Mouse (Mus musculus) cerebellum, adult 2 months (tissue): ENCODE measurements around the gene Itm2c. TPM values are rescaled to one million over a fixed set of nuclear protein-coding genes. Genes with fewer than 3 reads are reported as not detected.

ENCODE experiments used
- DNase-seq, 2 experiments: peaks; one replicate each; pipeline ENCODE4 v3.0.0; 2021
- H3K27ac ChIP-seq: fragments of 200-500 bp; 2 replicates; pipeline ENCODE4 v1.5.1; 2012; ENCODE audit warnings: low read length, control low read depth, inconsistent platforms; ENCODE audit not compliant: insufficient read depth
- H3K27me3 ChIP-seq: fragments of 200-500 bp; 2 replicates; pipeline ENCODE4 v1.6.1; 2012; ENCODE audit warnings: inconsistent platforms, mild to moderate bottlenecking, low read length, moderate library complexity; ENCODE audit not compliant: control insufficient read depth, insufficient read depth
- H3K4me1 ChIP-seq: fragments of 200-500 bp; 2 replicates; pipeline ENCODE4 v1.6.1; 2011; ENCODE audit warnings: low read length; ENCODE audit not compliant: control insufficient read depth, insufficient read depth
- H3K4me3 ChIP-seq: fragments of 200-500 bp; replicated peaks from 2 replicates; pipeline ENCODE3; 2011; ENCODE audit warnings: mild to moderate bottlenecking, low read depth, low read length, control low read depth; ENCODE audit not compliant: insufficient read depth
- CTCF ChIP-seq: fragments of 200-500 bp; IDR thresholded peaks from 2 replicates; pipeline ENCODE4 v1.5.1; 2011; ENCODE audit warnings: low read depth, mild to moderate bottlenecking, control low read depth, low read length, moderate library complexity, borderline replicate concordance; ENCODE audit not compliant: insufficient read depth
- POLR2A ChIP-seq: fragments of 200-500 bp; IDR thresholded peaks from 2 replicates; pipeline ENCODE4 v1.6.1; 2011; ENCODE audit warnings: low read length, control low read depth, borderline replicate concordance; ENCODE audit not compliant: insufficient read depth
- WGBS: fragments of 180-500 bp; shearing (Covaris S2); methylation state at CpG from one replicate; pipeline ENCODE4 v1.1.7; 2018; 5-methylcytosine and 5-hydroxymethylcytosine counted together
- polyA plus RNA-seq: library from polyadenylated mRNA; depleted of rRNA; stranded (reverse); fragments of >200 nt; gene quantifications from 2 replicates; pipeline ENCODE4 v1.2.3, GENCODE M21; 2012

Itm2c gene
- polyA plus RNA-seq, 1 experiment = 533 TPM

DNA sequence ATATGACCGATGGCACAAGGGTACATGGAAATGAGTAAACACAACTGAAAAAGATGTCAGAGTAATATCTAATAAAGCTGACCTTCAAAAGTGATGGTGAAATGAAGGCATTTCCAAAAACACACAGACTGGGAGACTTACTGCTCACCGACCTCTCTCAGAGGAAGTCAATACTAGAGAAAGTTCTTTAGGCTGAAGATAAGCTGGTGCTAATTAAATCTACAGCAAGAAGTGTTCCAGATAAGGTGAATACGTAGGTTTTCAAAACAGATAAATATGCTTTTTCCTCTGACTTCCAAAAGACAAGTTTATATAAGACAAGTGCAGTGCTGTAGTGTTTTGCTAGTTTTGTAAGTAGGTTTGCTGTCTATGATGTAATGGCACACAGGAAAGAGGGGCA, 37.8 kb upstream of the Itm2c start:
- TF ChIP-seq CTCF (no peak), POLR2A (no peak)
- DNase-seq = no peak
- no peaks in the 10 kb centered on the region for H3K27me3 ChIP-seq

DNA sequence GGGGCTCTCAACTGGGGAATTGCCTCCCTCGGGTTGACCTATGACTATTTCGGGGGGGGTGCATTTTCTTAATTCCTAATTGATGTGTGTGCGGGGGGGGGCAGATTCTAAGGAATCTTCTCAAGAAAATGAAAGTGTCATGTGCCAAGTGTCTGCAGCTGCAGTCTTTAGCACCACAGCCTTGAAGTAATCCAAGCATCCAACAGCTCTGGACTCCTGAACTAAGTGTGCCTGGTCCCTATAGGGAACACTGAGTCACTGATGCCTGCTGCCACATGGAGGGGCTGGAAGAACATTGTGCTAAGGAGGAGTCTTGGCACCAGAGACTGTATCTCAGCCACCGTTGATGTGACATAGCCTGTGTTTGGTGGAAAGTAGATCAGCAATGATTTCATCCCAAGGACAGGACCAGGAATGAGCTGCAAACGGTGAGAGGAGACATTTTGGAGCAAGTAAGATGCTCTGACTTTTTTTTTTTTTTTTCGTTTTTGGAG, 36.8 kb upstream of the Itm2c start:
- no peak for DNase-seq
- H3K27ac ChIP-seq = no peak overlapping the region
- WGBS = 61% methylated on average over 6 of the region's 6 CpGs
- no peaks in the 10 kb centered on the region for H3K27me3 ChIP-seq
- no peak overlapping the region for H3K4me3 ChIP-seq
- H3K4me1 ChIP-seq = no peaks in the 10 kb centered on the region
- TF ChIP-seq CTCF (no peak), POLR2A (no peak)

More for the DNA sequence above, 37.8 kb upstream of the Itm2c start:
- 88% methylated on average over 3 of the region's 3 CpGs for WGBS
- H3K4me1 ChIP-seq = no peaks in the 10 kb centered on the region
- H3K4me3 ChIP-seq = no peak overlapping the region
- no peak overlapping the region for H3K27ac ChIP-seq

DNA sequence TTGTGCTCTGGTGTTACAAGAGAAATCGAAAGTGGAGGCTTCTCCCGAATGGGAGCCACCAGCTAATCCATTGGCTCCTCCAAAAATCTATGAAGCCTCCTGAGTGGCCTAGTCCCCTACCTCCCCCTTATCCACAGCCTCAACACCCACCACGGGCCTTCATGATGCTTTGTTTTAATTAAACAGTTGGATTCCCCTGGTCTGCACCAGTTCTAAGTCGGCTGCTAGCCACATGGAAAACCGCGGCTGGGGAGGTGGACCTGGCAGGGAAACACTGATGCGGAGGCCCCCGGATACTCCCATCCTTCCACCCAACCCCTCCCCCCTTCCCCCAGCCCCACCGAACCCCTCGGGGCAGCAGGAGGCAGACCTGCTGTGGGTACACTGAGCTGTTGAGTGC, 29.7 kb upstream of the Itm2c start:
- H3K4me1 ChIP-seq = no peaks in the 10 kb centered on the region
- TF ChIP-seq POLR2A (no peak), CTCF (no peak)
- no peaks in the 10 kb centered on the region for H3K27me3 ChIP-seq
- DNase-seq = peak in 1 of 2 experiments; percentile 25
- WGBS = 65% methylated on average over 10 of the region's 10 CpGs
- H3K4me3 ChIP-seq = no peak overlapping the region
- no peak overlapping the region for H3K27ac ChIP-seq

DNA sequence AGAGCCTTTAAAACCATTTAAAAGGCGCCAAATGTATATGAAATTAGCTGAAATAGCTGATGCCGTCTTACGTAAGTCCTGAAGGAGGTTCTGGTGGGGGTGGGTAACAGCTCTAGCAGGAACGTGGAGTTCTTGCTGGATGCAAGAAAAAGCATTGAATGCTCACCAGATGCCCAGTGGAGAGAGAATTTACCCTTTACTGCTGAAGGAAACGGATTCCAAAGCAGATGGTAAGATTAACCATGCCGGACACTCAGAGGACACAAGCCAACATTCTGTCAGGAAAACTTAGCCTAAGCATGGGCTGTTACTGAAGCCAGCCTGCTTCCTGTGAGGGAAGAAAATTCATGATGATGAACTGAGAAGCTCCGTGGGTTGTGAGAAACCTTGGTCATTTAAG, 24.1 kb upstream of the Itm2c start:
- Histone ChIP-seq H3K27me3 (no peaks in the 10 kb centered on the region), H3K27ac (peak overlapping the region; percentile 50; the same call in 1 of the 2 replicates), H3K4me1 (peaks cover 6% of the 10 kb centered on the region; the same call in 1 of the 2 replicates), H3K4me3 (no peak overlapping the region)
- peak; percentile 35 to 67 for DNase-seq
- 16% methylated on average over 7 of the region's 7 CpGs for WGBS
- TF ChIP-seq CTCF (no peak), POLR2A (no peak)

DNA sequence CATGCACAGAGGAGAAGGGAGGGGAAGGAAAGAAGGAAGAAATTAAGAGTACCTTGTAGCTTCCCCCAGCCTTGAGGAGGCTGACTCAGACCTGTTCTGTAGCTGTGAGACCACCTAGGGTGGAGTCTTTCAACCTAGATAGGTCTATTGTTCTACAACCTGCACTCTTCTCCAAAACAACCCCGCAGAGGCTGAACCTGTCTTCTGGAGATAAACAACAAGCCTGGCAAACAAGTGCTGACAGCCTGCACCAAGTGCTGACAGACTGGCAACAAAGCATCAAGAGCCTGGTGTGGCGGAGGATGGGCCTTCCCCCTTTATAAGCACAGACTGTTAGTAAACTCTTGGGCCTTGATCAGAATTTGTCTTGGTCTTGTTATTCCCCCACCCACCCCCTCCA, 23.5 kb upstream of the Itm2c start:
- WGBS = 34% methylated on average over 2 of the region's 2 CpGs
- H3K27me3 ChIP-seq = no peaks in the 10 kb centered on the region
- DNase-seq = peak; percentile 14 to 18
- no peak for TF ChIP-seq POLR2A
- TF ChIP-seq CTCF = no peak
- H3K27ac ChIP-seq = peak overlapping the region; percentile 50; the same call in 1 of the 2 replicates
- H3K4me3 ChIP-seq = no peak overlapping the region
- H3K4me1 ChIP-seq = peaks cover 6% of the 10 kb centered on the region; the same call in 1 of the 2 replicates

DNA sequence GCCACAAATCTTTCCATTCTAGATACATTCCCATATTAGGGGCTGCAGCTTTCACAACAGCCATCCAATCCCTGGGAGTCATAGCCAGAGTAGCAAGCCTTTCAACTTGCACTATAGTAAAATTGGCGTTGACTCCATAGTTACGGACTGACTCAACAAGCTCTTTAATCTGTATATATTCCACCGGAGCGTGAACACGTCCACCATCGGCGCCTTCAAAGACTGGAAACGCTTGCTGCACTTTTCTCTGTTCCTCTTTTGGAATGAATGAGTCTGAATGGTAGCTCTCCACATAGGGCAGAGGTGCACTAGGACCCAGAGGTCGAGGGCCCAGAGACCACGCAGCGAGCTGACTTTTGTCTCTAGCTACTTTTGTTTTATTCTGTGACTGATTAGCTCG, 12.1 kb upstream of the Itm2c start:
- Histone ChIP-seq H3K4me1 (no peaks in the 10 kb centered on the region), H3K4me3 (no peak overlapping the region), H3K27ac (no peak overlapping the region), H3K27me3 (no peaks in the 10 kb centered on the region)
- TF ChIP-seq CTCF = no peak
- TF ChIP-seq POLR2A = no peak
- 90% methylated on average over 12 of the region's 12 CpGs for WGBS
- DNase-seq = no peak

DNA sequence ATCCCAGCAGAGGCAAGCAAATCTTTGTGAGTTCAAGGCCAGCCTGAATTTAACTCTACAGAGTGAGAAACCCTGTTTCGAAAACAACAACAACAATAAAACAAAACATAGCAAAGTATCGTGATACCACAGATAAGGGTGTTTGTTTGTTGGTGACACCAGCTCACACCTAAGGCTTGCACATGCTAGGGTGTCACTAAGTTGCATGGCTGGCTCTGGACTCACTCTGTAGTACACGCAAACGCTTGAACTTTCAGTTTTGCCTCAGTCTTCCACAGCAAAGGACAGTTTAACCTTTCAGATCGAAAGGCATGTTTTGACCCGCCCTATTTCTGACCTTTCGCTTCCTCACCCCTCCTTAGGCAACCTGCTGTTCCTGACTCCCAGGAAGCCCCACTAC, 6.9 kb upstream of the Itm2c start:
- no peak for TF ChIP-seq POLR2A
- TF ChIP-seq CTCF = no peak
- Histone ChIP-seq H3K27me3 (no peaks in the 10 kb centered on the region), H3K4me1 (no peaks in the 10 kb centered on the region), H3K4me3 (no peak overlapping the region), H3K27ac (no peak overlapping the region)
- no peak for DNase-seq
- 93% methylated on average over 7 of the region's 7 CpGs for WGBS

DNA sequence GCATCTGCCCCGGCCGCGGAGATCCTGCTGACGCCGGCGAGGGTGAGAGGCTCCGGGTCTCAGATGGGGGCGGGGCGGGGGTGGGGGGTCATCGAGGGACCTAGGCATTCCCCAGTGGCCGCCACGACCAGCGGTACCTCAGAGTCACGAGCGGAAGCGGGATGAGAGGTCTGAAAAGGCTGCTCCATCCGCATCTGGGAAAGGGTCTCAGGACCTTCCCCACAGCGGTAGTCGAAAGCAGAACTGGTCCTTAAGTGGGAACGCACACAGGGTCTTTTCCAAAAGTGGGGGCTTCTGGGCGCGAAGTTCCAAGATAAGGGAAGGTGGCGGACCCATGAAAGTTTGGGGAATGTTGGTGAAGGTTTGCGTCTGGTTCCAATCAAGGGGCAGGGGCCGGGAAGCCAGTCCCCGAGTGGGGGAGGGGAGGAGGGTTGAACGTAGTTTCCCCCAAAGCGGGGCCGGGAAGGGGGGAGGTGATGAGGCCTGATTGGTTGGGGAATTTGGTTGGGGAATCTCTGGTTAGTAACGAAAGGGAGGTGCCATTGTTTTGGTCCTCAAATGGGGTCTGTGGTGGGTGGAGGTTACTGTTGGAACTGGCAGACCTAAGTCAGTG, 773 bp downstream of the Itm2c start:
- TF ChIP-seq CTCF = no peak
- TF ChIP-seq POLR2A = no peak
- H3K4me1 ChIP-seq = peaks cover 31% of the 10 kb centered on the region
- peak overlapping the region; percentile 70 for H3K27ac ChIP-seq
- no peaks in the 10 kb centered on the region for H3K27me3 ChIP-seq
- H3K4me3 ChIP-seq = peak overlapping the region; percentile 89
- under 1% methylated on average over 30 of the region's 30 CpGs for WGBS
- DNase-seq = peak in 1 of 2 experiments; percentile 49
